Mouse (Mus musculus): ENCODE measurements at regions not wholly inside any gene's neighbourhood (a gene's known extent, or its start where the extent isn't known, plus 50 kb on each side); places are given as distances from the start of the nearest gene placed in this dataset.

DNA sequence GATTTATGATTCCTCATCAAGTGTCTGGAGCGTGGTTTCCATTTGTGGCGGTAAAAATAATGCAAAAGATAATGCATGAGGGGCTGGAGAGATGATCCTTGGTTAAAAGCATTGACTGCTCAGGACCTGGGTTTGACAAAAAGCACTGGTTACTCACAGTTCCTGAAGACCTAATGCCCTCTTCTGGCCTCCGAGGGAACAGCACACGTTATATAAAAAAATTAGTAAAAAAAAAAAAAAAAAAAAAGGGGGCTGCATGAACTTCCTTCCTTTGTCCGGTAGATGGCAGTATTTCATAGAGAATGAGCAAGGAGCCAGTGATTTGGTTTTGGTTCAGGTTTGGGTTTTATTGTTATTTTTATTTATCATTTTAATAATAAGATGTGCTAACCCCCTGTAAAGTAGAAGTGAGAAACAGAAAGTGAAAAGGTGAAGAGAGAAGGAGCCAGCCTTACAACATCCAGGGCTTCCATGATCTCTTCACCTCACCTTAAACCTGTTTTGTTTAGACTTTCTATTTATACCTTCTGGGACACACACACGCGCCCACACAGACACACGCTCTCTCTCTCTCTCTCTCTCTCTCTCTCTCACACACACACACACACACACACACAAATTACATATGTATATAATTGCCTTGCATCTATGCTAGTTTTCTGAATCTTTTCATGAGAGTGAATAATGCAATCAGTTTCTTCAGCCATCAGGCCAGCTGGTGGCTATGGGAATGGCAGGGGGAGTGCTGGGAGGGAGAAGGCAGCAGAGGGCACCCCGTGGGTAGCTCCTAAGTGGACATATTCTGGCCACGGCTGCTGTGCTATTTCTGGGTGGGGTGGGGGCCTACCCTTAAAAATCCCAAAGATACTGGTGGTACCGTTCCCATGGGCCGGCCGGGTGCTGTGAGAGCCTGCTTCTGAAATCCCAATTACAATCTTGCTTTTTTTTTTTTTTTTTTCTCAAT, 230.0 kb downstream of the Poteg start:
- peak; percentile 3 for DNase-seq (ENCODE audit: low read depth, low spot score)
- 34% methylated on average over 13 of the region's 13 CpGs for WGBS

DNA sequence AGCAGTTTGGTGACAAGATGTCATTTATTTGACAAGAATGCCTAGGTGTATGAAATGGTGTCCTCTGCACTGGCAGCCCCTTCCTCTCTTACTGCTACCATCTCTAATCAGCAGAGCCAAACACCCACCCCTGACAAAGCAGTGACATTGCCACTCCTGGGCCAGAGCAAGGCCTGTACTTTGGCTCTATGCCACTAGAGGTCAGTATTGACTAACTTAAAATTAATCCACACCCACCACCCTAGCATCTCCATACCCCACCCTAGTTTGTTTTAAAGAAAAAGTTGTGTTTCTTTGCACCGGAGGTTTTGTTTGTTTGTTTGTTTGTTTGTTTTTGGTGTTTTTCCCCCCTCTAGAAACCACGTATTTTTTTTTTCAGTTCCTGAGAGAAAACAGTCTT, 231.7 kb downstream of the Poteg start:
- 5% methylated on average over 2 of the region's 2 CpGs for WGBS
- peak; percentile 3 for DNase-seq (ENCODE audit: low read depth, low spot score)

DNA sequence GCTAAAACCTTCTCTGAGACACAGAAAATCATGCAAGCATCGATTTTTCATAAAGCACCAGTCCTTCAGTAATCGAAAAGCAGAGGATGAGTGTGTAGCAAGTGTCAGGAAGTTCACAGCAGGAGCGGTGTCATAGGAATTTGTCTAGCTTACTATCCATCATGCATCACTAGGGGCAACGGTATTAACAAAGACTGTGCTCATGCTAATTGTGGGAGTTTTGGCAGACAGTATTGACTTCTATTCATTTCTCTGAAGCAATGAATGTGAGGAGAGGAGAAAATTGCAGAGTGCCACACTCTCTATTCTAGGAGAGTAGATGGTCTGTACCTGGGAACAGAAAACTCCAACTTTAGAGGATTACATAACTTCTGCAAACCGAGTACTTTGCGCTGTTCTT, 274.5 kb downstream of the Poteg start:
- no peak for DNase-seq (ENCODE audit: low read depth, low spot score)
- 80% methylated on average over 6 of the region's 6 CpGs for WGBS

DNA sequence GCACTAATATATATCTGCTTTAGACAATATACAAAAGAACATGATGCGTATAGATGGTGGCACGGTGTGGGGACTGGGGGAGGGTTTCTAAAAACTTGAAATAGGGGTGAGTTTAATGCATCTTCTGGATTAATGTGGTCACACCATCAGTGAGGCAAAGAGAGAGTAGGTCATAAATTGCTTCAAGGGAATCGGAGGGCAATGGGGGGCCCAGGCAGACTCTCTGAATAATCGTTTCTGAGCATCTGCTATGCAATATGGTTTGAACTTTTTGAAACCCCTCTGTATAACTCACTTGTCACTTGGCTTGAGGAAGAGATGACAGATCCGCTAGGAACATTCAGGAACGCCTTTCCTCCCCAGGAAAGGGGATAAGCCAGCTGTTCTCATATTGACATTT, 322.8 kb downstream of the Poteg start:
- DNase-seq (ENCODE audit: low read depth, low spot score) = no peak
- WGBS = 89% methylated on average over 6 of the region's 6 CpGs

DNA sequence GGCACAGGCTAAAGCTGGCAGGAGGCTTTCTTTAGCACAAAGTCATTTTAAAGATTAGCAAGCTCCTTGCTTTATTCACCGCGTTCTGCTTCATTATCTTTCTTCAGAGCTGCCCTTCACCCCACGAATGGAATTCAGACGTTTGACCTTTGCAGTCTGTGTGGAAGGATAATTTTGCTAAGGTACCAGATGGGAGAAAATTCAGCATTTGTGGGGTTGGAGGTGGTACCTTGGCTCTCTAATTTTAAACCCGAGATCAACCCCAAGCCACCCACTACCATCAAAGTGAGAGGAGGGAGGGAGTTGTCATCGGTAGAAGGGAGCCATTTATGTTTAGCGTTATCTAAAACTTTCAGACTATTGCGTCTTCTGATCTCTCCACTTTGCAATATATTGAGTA, 323.3 kb downstream of the Poteg start:
- no peak for DNase-seq (ENCODE audit: low read depth, low spot score)
- 80% methylated on average over 8 of the region's 8 CpGs for WGBS

DNA sequence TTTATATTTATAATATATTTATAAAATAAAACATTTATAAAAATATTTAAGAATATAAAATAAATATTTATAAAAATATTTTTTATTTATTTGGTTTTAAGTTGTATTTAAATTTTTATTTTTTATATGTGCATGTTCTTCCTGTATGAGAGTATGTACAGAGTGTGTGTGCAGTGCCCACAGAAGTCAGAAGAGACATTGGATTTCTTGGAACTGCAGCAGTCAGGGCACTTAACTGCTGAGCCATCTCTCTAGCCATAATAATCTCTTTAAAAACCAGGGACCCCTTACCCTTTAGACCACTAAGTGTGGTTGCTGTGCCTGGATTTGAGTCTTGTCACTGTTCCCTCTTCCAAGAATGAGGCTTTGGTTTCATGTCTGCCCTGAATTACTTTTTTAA, 323.8 kb downstream of the Poteg start:
- DNase-seq (ENCODE audit: low read depth, low spot score) = no peak

DNA sequence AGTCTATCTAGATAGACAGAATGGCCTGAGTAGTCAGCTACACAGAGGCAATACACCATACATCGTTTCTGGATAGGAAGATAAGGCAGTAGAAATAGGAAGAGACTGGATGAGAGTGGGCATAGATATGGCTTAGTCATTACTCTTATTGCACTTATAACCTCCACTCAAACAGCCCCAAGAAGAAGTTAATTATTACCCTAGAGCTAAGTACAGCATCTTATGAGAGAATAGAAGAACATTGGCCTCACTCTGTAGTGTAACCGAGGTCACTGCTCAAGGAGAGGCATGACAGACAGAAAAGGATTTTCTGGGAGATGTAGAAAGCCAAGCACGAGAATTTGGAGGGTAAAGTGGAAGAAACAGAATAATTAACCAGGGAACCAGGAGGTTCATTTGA, 331.5 kb downstream of the Poteg start:
- no peak for DNase-seq (ENCODE audit: low read depth, low spot score)
- WGBS = 27% methylated on average over 3 of the region's 3 CpGs

Measured in large intestine, adult 2 months (tissue).